Comparison of ENCODE assay signal across 18 mouse cellular contexts in genomic region chr11:97334400-97334799, GRCm38 (mm10). TPM values are rescaled to one million over a fixed set of nuclear protein-coding genes. Genes with fewer than 3 reads are reported as not detected.
DNase-seq lines count a peak whose midpoint lies in the region; ATAC-seq and TF ChIP-seq lines count a peak whose summit lies in the region.
"Had no signal": no experiment of that assay in that cellular context is flagged by ENCODE, and none has a peak within 500 bp of the region (broad histone marks: within the 10 kb centered on the region; RNA-seq: fewer than 3 reads in every experiment).

No protein-coding gene starts in this region.

- peaks cover 9% of the 10 kb centered on the region; the same call in 1 of the 2 replicates for H3K4me1 ChIP-seq in kidney, adult 2 months (ENCODE audit: control insufficient read depth, insufficient read depth, low read length)
- H3K4me1 ChIP-seq in liver, embryonic 11.5 days (replicated peaks; ENCODE audit: control insufficient read depth, insufficient read depth, low read length) = 0 out of 2 replicates have a peak, but pooled peaks cover 3% of the 10 kb centered on the region
- H3K4me1 ChIP-seq in small intestine, adult 2 months (ENCODE audit: control insufficient read depth, insufficient read depth, insufficient read length, low read length) = peaks cover 25% of the 10 kb centered on the region

- H3K9ac ChIP-seq in liver, embryonic 11.5 days (ENCODE audit: low read depth, low read length) = no peak overlapping the region
- H3K9ac ChIP-seq: embryonic facial prominence, embryonic 12.5 days; forebrain, embryonic 15.5 days; heart, embryonic 12.5 days; hindbrain, embryonic 15.5 days had no signal

- TF ChIP-seq POLR2A in kidney, adult 2 months (IDR thresholded peaks at IDR 0.05; ENCODE audit: low read depth, low read length) = no peak
- TF ChIP-seq POLR2A in small intestine, adult 2 months (IDR thresholded peaks at IDR 0.05; ENCODE audit: low read depth, low read length) = no peak

- H3K4me2 ChIP-seq in liver, embryonic 11.5 days = no peak overlapping the region
- H3K4me2 ChIP-seq: embryonic facial prominence, embryonic 12.5 days; forebrain, embryonic 15.5 days; heart, embryonic 12.5 days; hindbrain, embryonic 15.5 days had no signal

- no peak for ATAC-seq in liver, embryonic 11.5 days (replicated peaks; ENCODE audit: low FRiP score)
- ATAC-seq: forebrain, embryonic 15.5 days had no signal

- no peaks in the 10 kb centered on the region for H3K9me3 ChIP-seq in liver, embryonic 11.5 days (ENCODE audit: control insufficient read depth, low read length)
- H3K9me3 ChIP-seq: embryonic facial prominence, embryonic 12.5 days; forebrain, embryonic 15.5 days; heart, embryonic 12.5 days; hindbrain, embryonic 15.5 days had no signal

- no peak overlapping the region for H3K4me3 ChIP-seq in kidney, adult 2 months (ENCODE audit: insufficient read depth, low read depth, low read length)
- no peak overlapping the region for H3K4me3 ChIP-seq in liver, embryonic 11.5 days (ENCODE audit: low read depth, low read length)
- no peak overlapping the region for H3K4me3 ChIP-seq in small intestine, adult 2 months (ENCODE audit: low read depth, low read length)
- H3K4me3 ChIP-seq: embryonic facial prominence, embryonic 12.5 days; forebrain, embryonic 15.5 days; heart, embryonic 12.5 days; hindbrain, embryonic 15.5 days had no signal

- WGBS in kidney, adult 2 months = 57% methylated on average over 9 of the region's 9 CpGs
- 76% methylated on average over 9 of the region's 9 CpGs for WGBS in liver, embryonic 11.5 days
- 26% methylated on average over 9 of the region's 9 CpGs for WGBS in small intestine, adult 2 months

- TF ChIP-seq CTCF in kidney, adult 2 months (conservative IDR thresholded peaks at IDR 0.05; ENCODE audit: insufficient read depth, insufficient read length, low read depth, low read length) = no peak
- no peak for TF ChIP-seq CTCF in small intestine, adult 2 months (IDR thresholded peaks at IDR 0.05; ENCODE audit: extremely low read depth, insufficient read length, insufficient replicate concordance, low read depth, low read length)

- H3K27me3 ChIP-seq in kidney, adult 2 months (replicated peaks; ENCODE audit: control insufficient read depth, insufficient read depth, low read length) = no peaks in the 10 kb centered on the region
- H3K27me3 ChIP-seq in liver, embryonic 11.5 days (replicated peaks; ENCODE audit: control insufficient read depth, insufficient read depth, low read length) = peaks cover 43% of the 10 kb centered on the region
- H3K27me3 ChIP-seq in small intestine, adult 2 months (ENCODE audit: control insufficient read depth, insufficient read depth, low read length) = no peaks in the 10 kb centered on the region
- H3K27me3 ChIP-seq: CH12.LX; forebrain, embryonic 15.5 days; hindbrain, embryonic 15.5 days had no signal

- H3K36me3 ChIP-seq in kidney, adult 2 months (ENCODE audit: control insufficient read depth, insufficient read depth, low read length) = no peaks in the 10 kb centered on the region
- H3K36me3 ChIP-seq in liver, embryonic 11.5 days (ENCODE audit: control insufficient read depth, insufficient read depth, low read length) = peaks cover 3% of the 10 kb centered on the region; the same call in 1 of the 2 replicates
- H3K36me3 ChIP-seq in small intestine, adult 2 months (ENCODE audit: control insufficient read depth, insufficient read depth, low read length) = no peaks in the 10 kb centered on the region; the same call in 1 of the 2 replicates

- DNase-seq in kidney, adult 2 months = peak; percentile 59
- DNase-seq in kidney, postnatal 14 days = no peak
- DNase-seq in liver = peak; percentile 1
- no peak for DNase-seq in liver, embryonic 11.5 days (ENCODE audit: low spot score)
- DNase-seq in ovary, postnatal 36 days (ENCODE audit: low spot score) = peak; percentile 1
- no peak for DNase-seq in ovary, adult 18-20 months (ENCODE audit: low spot score)
- DNase-seq: adrenal gland, adult 8-10 months; adrenal gland, postnatal 36 days; cerebellum, adult 2 months; cerebellum, postnatal 14 days; gastrocnemius, postnatal 10 days had no signal

- H3K27ac ChIP-seq in kidney, adult 2 months (ENCODE audit: insufficient read depth, low read depth, low read length) = peak overlapping the region; percentile 0; the same call in 1 of the 2 replicates
- no peak overlapping the region for H3K27ac ChIP-seq in liver, embryonic 11.5 days (ENCODE audit: low read depth, low read length)
- 0 out of 2 replicates have a peak overlapping the region, but pooled peaks have one; percentile 3 for H3K27ac ChIP-seq in small intestine, adult 2 months (ENCODE audit: insufficient read depth, low read depth, low read length)
- H3K27ac ChIP-seq: embryonic facial prominence, embryonic 12.5 days; forebrain, embryonic 15.5 days; hindbrain, embryonic 15.5 days had no signal

RNA-seq across cellular contexts. Expression of gene Gpr179, which starts 17.5 kb away (rescaled TPM):
- 0.08 TPM in 2 replicates for polyA plus RNA-seq in kidney, adult 2 months (2012; rRNA removed)
- 0.03 TPM in 2 replicates for polyA plus RNA-seq in liver, embryonic 11.5 days (2014; fragmentation: Nextera tagmentation; extraction: Ambion mirVana)
- polyA plus RNA-seq in small intestine, adult 2 months (2012; rRNA removed) = 0.03 TPM in 2 replicates
- polyA plus RNA-seq: hindbrain, embryonic 11.5 days had no signal

RNA-seq across cellular contexts. Expression of gene Mrpl45, which starts 18.9 kb away (rescaled TPM):
- 20.4 and 25.5 TPM in 2 replicates for polyA plus RNA-seq in kidney, adult 2 months (2012; rRNA removed)
- polyA plus RNA-seq in liver, embryonic 11.5 days (2014; fragmentation: Nextera tagmentation; extraction: Ambion mirVana) = 62.4 and 63.2 TPM in 2 replicates
- 4.9 and 8.6 TPM in 2 replicates for polyA plus RNA-seq in small intestine, adult 2 months (2012; rRNA removed)

RNA-seq across cellular contexts. Expression of gene Socs7, which starts 28.0 kb away (rescaled TPM):
- 12.9 and 13.5 TPM in 2 replicates for polyA plus RNA-seq in kidney, adult 2 months (2012; rRNA removed)
- polyA plus RNA-seq in liver, embryonic 11.5 days (2014; fragmentation: Nextera tagmentation; extraction: Ambion mirVana) = 2.2 and 2.4 TPM in 2 replicates
- polyA plus RNA-seq in small intestine, adult 2 months (2012; rRNA removed) = 2.5 and 4.6 TPM in 2 replicates

RNA-seq across cellular contexts. Expression of gene Npepps, which starts 54.0 kb away (rescaled TPM):
- 23.1 and 25.3 TPM in 2 replicates for polyA plus RNA-seq in kidney, adult 2 months (2012; rRNA removed)
- 52.1 and 60.2 TPM in 2 replicates for polyA plus RNA-seq in liver, embryonic 11.5 days (2014; fragmentation: Nextera tagmentation; extraction: Ambion mirVana)
- 16.2 and 27.3 TPM in 2 replicates for polyA plus RNA-seq in small intestine, adult 2 months (2012; rRNA removed)

Comparison
In these comparisons a context has a peak if more than half of its experiments do, and no peak if none do; other contexts are left out.
1. DNase-seq: peak in kidney, adult 2 months (single experiment), liver (single experiment) and ovary, postnatal 36 days (single experiment); none in kidney, postnatal 14 days (single experiment), liver, embryonic 11.5 days (single experiment) and ovary, adult 18-20 months (single experiment).